9 mouse cellular contexts compared by ENCODE assay signal in the genomic region with DNA sequence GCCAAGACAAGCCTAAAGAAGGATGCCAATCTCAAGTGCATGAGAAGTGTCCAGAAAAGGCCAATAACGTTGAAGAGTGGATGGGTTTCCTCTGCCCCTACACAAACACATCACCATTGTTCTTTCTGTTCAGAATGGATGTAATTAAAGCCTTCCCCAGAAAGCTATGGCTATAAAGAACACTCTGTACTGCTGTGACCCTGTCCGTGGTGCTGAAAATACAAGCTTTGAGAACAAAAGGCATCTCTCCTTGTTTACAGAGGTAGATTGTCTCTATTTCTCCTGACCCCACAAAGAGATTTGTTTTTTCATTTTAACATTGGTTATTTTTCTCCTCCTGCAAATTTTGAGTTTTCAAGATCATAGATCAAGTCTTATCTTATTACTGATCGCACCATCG.
DNase-seq lines count a peak whose midpoint lies in the region; ATAC-seq lines count a peak whose summit lies in the region.
"Had no signal": no experiment of that assay in that cellular context is flagged by ENCODE, and none has a peak within 500 bp of the region (broad histone marks: within the 10 kb centered on the region; RNA-seq: fewer than 3 reads in every experiment).

No protein-coding gene starts in this region.

- no peaks in the 10 kb centered on the region for H3K36me3 ChIP-seq in neural tube, embryonic 15.5 days
- no peaks in the 10 kb centered on the region for H3K36me3 ChIP-seq in embryonic facial prominence, embryonic 11.5 days (replicated peaks; ENCODE audit: control insufficient read depth, insufficient read depth, low read depth, low read length)
- H3K36me3 ChIP-seq: neural tube, embryonic 13.5 days had no signal

- H3K4me2 ChIP-seq in neural tube, embryonic 15.5 days: no peak overlapping the region
- no peak overlapping the region for H3K4me2 ChIP-seq in embryonic facial prominence, embryonic 11.5 days (ENCODE audit: low read depth, low read length)
- H3K4me2 ChIP-seq: neural tube, embryonic 13.5 days had no signal

- no peak overlapping the region for H3K4me3 ChIP-seq in neural tube, embryonic 15.5 days (replicated peaks)
- no peak overlapping the region for H3K4me3 ChIP-seq in embryonic facial prominence, embryonic 11.5 days (ENCODE audit: low read depth, low read length)
- H3K4me3 ChIP-seq: neural tube, embryonic 13.5 days had no signal

- DNase-seq in gastrocnemius, postnatal 10 days: peak; percentile 6
- DNase-seq in gastrocnemius, adult 8-10 months (ENCODE audit: low spot score in 2 of 2): no peak
- DNase-seq in neural tube, embryonic 10.5 days (ENCODE audit: extremely low spot score, low spot score): peak; percentile 32
- peak; percentile 88 for DNase-seq in embryonic facial prominence, embryonic 11.5 days (ENCODE audit: low spot score)
- DNase-seq in thymus, postnatal 0 days (ENCODE audit: low spot score): peak; percentile 41
- DNase-seq in frontal cortex, postnatal 10 days (ENCODE audit: low spot score in 2 of 2): no peak

- H3K27me3 ChIP-seq in neural tube, embryonic 15.5 days (replicated peaks): no peaks in the 10 kb centered on the region
- H3K27me3 ChIP-seq in embryonic facial prominence, embryonic 11.5 days (ENCODE audit: control insufficient read depth, insufficient read depth, low read length): no peaks in the 10 kb centered on the region
- H3K27me3 ChIP-seq: neural tube, embryonic 13.5 days had no signal

- no peaks in the 10 kb centered on the region for H3K4me1 ChIP-seq in neural tube, embryonic 15.5 days
- H3K4me1 ChIP-seq in embryonic facial prominence, embryonic 11.5 days (ENCODE audit: control insufficient read depth, insufficient read depth, low read length): no peaks in the 10 kb centered on the region
- H3K4me1 ChIP-seq: neural tube, embryonic 13.5 days had no signal

- H3K9me3 ChIP-seq in neural tube, embryonic 15.5 days (replicated peaks): no peaks in the 10 kb centered on the region
- H3K9me3 ChIP-seq in embryonic facial prominence, embryonic 11.5 days (replicated peaks; ENCODE audit: control insufficient read depth, low read length): no peaks in the 10 kb centered on the region
- H3K9me3 ChIP-seq: neural tube, embryonic 13.5 days had no signal

- H3K27ac ChIP-seq in neural tube, embryonic 15.5 days (replicated peaks): no peak overlapping the region
- no peak overlapping the region for H3K27ac ChIP-seq in embryonic facial prominence, embryonic 11.5 days (replicated peaks; ENCODE audit: low read depth, low read length)
- H3K27ac ChIP-seq: neural tube, embryonic 13.5 days had no signal

- 45% methylated on average over 4 of the region's 4 CpGs for WGBS in neural tube, embryonic 15.5 days
- WGBS in embryonic facial prominence, embryonic 11.5 days: 43% methylated on average over 4 of the region's 4 CpGs

- no peak overlapping the region for H3K9ac ChIP-seq in neural tube, embryonic 15.5 days (replicated peaks)
- H3K9ac ChIP-seq in embryonic facial prominence, embryonic 11.5 days (replicated peaks; ENCODE audit: low read length): no peak overlapping the region
- H3K9ac ChIP-seq: neural tube, embryonic 13.5 days had no signal

- ATAC-seq in neural tube, embryonic 15.5 days (ENCODE audit: low FRiP score): no peak
- no peak for ATAC-seq in embryonic facial prominence, embryonic 11.5 days (replicated peaks; ENCODE audit: insufficient number of reproducible peaks, low FRiP score, low TSS enrichment, low read depth)
- no peak for ATAC-seq in cerebellum, adult (ENCODE audit: insufficient number of reproducible peaks, low FRiP score, low TSS enrichment)

Comparison
In these comparisons a context has a peak if more than half of its experiments do, and no peak if none do; other contexts are left out.
1. DNase-seq: peak in gastrocnemius, postnatal 10 days (single experiment), neural tube, embryonic 10.5 days (single experiment), embryonic facial prominence, embryonic 11.5 days (single experiment) and thymus, postnatal 0 days (single experiment); none in gastrocnemius, adult 8-10 months (0 of 2) and frontal cortex, postnatal 10 days (0 of 2).